Mouse (Mus musculus) gastrocnemius, adult 8-10 months (tissue): ENCODE data around the gene Gm21976. TPM values are rescaled to one million over a fixed set of nuclear protein-coding genes. Genes with fewer than 3 reads are reported as not detected.

Experiments
- DNase-seq, 2 experiments: peaks; one replicate each; pipeline ENCODE4 v3.0.0; 2022; ENCODE audit warnings: low spot score in 2 of 2
- total RNA-seq, 4 experiments: library from RNA; stranded (reverse); gene quantifications; 2 replicates each; pipeline ENCODE4 v1.2.4; 2022

Gene Gm21976
- total RNA-seq, 4 experiments from 2014 or later: not detected

GRCm38 (mm10) chr13:98353709-98354089 is 74.0 kb downstream of the Gm21976 start:
- DNase-seq: no peak

DNA sequence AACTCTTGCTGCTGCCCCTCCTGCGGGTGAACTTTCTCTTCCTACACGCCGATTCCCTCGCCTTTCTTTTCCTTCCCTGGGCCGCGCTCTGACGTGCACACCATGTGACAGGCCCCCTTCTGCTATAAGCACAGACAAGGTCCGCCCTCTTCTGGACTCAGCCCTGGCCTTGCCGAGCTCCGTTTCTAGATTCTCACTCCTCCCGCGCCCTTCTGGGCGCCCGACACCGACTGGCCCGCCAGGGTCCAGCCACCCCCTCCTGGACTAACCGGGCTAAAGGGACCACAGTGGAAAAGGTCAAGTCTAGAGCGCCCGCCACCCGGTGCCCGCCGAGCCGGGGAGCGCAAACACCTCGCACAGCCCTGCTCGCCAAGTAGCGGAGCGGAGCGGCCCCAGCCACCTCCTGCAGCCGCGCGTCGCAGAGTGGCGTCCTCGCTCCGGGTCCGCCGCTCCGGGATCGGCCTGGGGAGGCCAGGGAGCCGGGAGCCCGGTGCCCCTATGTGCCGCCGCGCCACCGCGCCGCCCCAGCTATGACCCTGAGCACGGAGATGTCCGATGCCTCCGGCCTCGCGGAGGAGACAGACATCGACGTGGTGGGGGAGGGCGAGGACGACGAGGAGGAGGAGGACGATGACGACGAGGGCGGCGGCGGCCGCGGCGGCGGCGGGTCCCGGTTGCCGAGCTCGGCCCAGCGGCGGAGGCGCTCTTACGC is 74.6 kb downstream of the Gm21976 start, which contains the start of gene Foxd1:
TSS of gene Foxd1 (plus strand) at position 153 of the 712 bp plus-strand sequence.
- no peak for DNase-seq

DNA sequence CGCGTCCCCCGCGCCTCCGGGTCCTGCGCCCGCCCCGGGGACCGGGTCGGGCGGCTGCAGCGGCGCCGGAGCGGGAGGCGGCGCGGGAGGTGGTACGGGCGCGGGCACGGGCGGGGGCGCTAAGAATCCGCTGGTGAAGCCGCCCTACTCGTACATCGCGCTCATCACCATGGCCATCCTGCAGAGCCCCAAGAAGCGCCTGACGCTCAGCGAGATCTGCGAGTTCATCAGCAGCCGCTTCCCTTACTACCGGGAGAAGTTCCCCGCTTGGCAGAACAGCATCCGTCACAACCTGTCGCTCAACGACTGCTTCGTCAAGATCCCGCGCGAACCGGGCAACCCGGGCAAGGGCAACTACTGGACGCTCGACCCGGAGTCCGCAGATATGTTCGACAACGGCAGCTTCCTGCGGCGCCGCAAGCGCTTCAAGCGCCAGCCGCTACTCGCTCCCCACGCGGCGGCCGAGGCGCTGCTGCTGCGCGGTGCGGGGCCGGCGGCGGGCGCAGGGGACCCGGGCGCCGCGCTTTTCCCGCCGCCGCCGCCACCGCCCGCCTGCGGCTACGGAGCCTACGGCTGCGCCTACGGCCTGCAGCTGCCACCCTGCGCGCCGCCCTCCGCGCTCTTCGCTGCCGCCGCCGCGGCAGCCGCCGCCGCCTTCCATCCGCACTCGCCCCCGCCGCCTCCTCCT is 75.3 kb downstream of the Gm21976 start:
- DNase-seq: no peak

GRCm38 (mm10) chr13:98355559-98356111 is 75.9 kb downstream of the Gm21976 start:
- DNase-seq: no peak

- no peak for DNase-seq
Observed at GRCm38 (mm10) chr13:98356176-98356972, 76.7 kb downstream of the Gm21976 start.

Other genes with a start within 250 kb of the Gm21976 start
- 1 to 10 TPM; 2.1 to 2.9 (median 2.7) TPM for gene Arhgef28, start 73.4 kb upstream of the Gm21976 start, total RNA-seq
- 1 to 10 TPM; 3.0 to 4.7 (median 3.8) TPM for gene Utp15, start 16.8 kb upstream of the Gm21976 start, total RNA-seq
- 10 to 100 TPM; 13.5 to 18.7 (median 16.3) TPM for gene Ankra2, start 16.8 kb upstream of the Gm21976 start, total RNA-seq
- gene Btf3, start 37.1 kb downstream of the Gm21976 start, total RNA-seq: 100 to 1,000 TPM; 208 to 239 (median 210) TPM
- gene Foxd1, start 74.4 kb downstream of the Gm21976 start, total RNA-seq: under 1 TPM in 1 of 4 experiments, not detected in 3; 0.11 TPM
- gene Gm10320, start 212.1 kb downstream of the Gm21976 start, total RNA-seq: not detected